ENCODE assay signal across 19 mouse cellular contexts in genomic region chr6:31274236-31274635, GRCm38 (mm10).
DNase-seq lines count a peak whose midpoint lies in the region; ATAC-seq and TF ChIP-seq lines count a peak whose summit lies in the region.
"Had no signal": no experiment of that assay in that cellular context is flagged by ENCODE, and none has a peak within 500 bp of the region (broad histone marks: within the 10 kb centered on the region; RNA-seq: fewer than 3 reads in every experiment).

No protein-coding gene starts in this region.

- no peaks in the 10 kb centered on the region for H3K27me3 ChIP-seq in heart, adult 2 months (ENCODE audit: control insufficient read depth, insufficient read depth, low read length)
- H3K27me3 ChIP-seq in lung, embryonic 14.5 days (ENCODE audit: insufficient read depth, low read length), result no peaks in the 10 kb centered on the region
- H3K27me3 ChIP-seq in limb, embryonic 11.5 days (ENCODE audit: control insufficient read depth, insufficient read depth, low read length), result no peaks in the 10 kb centered on the region

- intact Hi-C loops in heart, adult 2 months (cut with DNase I), result no loop called here

- no peak for TF ChIP-seq CTCF in heart, adult 2 months (IDR thresholded peaks at IDR 0.05)
- no peak for TF ChIP-seq CTCF in lung, embryonic 14.5 days (IDR thresholded peaks at IDR 0.05; ENCODE audit: low read depth)

- H3K79me2 ChIP-seq in heart, adult 2 months (replicated peaks; ENCODE audit: control insufficient read depth, insufficient read depth, low read length), result no peaks in the 10 kb centered on the region; the same call in 1 of the 2 replicates

- no peaks in the 10 kb centered on the region for H3K9me3 ChIP-seq in lung, embryonic 14.5 days (ENCODE audit: low read depth, low read length)
- no peaks in the 10 kb centered on the region; the same call in 1 of the 2 replicates for H3K9me3 ChIP-seq in limb, embryonic 11.5 days (ENCODE audit: control insufficient read depth, low read length)
- H3K9me3 ChIP-seq: G1E; heart, embryonic 13.5 days had no signal

- no peak overlapping the region for H3K4me3 ChIP-seq in heart, adult 2 months
- no peak overlapping the region for H3K4me3 ChIP-seq in lung, embryonic 14.5 days (ENCODE audit: low read depth, low read length)
- no peak overlapping the region for H3K4me3 ChIP-seq in limb, embryonic 11.5 days (ENCODE audit: low read depth, low read length)
- H3K4me3 ChIP-seq: heart, embryonic 13.5 days; layer of hippocampus, adult 2 months had no signal

- H3K9ac ChIP-seq in heart, adult 2 months (ENCODE audit: low read depth, low read length), result no peak overlapping the region
- no peak overlapping the region for H3K9ac ChIP-seq in lung, embryonic 14.5 days
- no peak overlapping the region for H3K9ac ChIP-seq in limb, embryonic 11.5 days (ENCODE audit: low read length)
- H3K9ac ChIP-seq: heart, embryonic 13.5 days; liver, postnatal 0 days had no signal

- ATAC-seq in lung, embryonic 14.5 days (ENCODE audit: insufficient read depth), result no peak
- ATAC-seq in limb, embryonic 11.5 days (ENCODE audit: insufficient number of reproducible peaks, low FRiP score, low TSS enrichment, low read depth), result no peak
- ATAC-seq: forebrain, embryonic 16.5 days; liver, postnatal 0 days had no signal

- 0 out of 2 replicates have a peak, but pooled peaks cover 2% of the 10 kb centered on the region for H3K36me3 ChIP-seq in heart, adult 2 months (ENCODE audit: control insufficient read depth, insufficient read depth, low read length)
- no peaks in the 10 kb centered on the region for H3K36me3 ChIP-seq in lung, embryonic 14.5 days (ENCODE audit: insufficient read depth)
- no peaks in the 10 kb centered on the region for H3K36me3 ChIP-seq in limb, embryonic 11.5 days (ENCODE audit: control insufficient read depth, insufficient read depth, low read length)
- H3K36me3 ChIP-seq: G1E; heart, embryonic 13.5 days had no signal

- DNase-seq in heart, adult 11 months, result peak; percentile 66
- no peak for DNase-seq in heart, adult 2 months
- DNase-seq in lung, embryonic 14.5 days, result peak; percentile 48
- no peak for DNase-seq in lung, postnatal 10 days
- DNase-seq in embryo, embryonic 10.5 days (ENCODE audit: low spot score), result peak; percentile 66
- DNase-seq in limb, embryonic 11.5 days (ENCODE audit: low spot score), result peak; percentile 58
- no peak for DNase-seq in thymus, postnatal 36 days
- no peak for DNase-seq in cerebellum, adult 11-12 months
- DNase-seq: cerebellum, adult 2 months; cerebellum, postnatal 36 days; kidney, adult 9 months; liver, postnatal 0 days; lung, postnatal 36 days; right cerebral cortex, adult 18-20 months; thymus, postnatal 4 days had no signal

- no peak overlapping the region for H3K27ac ChIP-seq in heart, adult 2 months
- H3K27ac ChIP-seq in lung, embryonic 14.5 days (ENCODE audit: low read depth), result no peak overlapping the region
- H3K27ac ChIP-seq in limb, embryonic 11.5 days (replicated peaks; ENCODE audit: low read depth, low read length), result no peak overlapping the region
- H3K27ac ChIP-seq: heart, embryonic 13.5 days; layer of hippocampus, adult 2 months had no signal

- TF ChIP-seq POLR2A in heart, adult 2 months (IDR thresholded peaks at IDR 0.05; ENCODE audit: insufficient read depth, low read depth, low read length), result no peak

- 51% methylated on average over 11 of the region's 11 CpGs for WGBS in heart, adult 2 months
- 16% methylated on average over 11 of the region's 11 CpGs for WGBS in lung, embryonic 14.5 days
- WGBS in limb, embryonic 11.5 days, result 16% methylated on average over 11 of the region's 11 CpGs

- TF ChIP-seq EP300 in heart, adult 2 months (IDR thresholded peaks at IDR 0.05; ENCODE audit: insufficient read depth, low read depth, low read length), result no peak

- no peak overlapping the region for H3K4me2 ChIP-seq in lung, embryonic 14.5 days
- no peak overlapping the region for H3K4me2 ChIP-seq in limb, embryonic 11.5 days (ENCODE audit: low read depth, severe bottlenecking)
- H3K4me2 ChIP-seq: heart, embryonic 13.5 days had no signal

- H3K4me1 ChIP-seq in heart, adult 2 months (ENCODE audit: control insufficient read depth, insufficient read depth, low read length), result peaks cover 3% of the 10 kb centered on the region
- H3K4me1 ChIP-seq in lung, embryonic 14.5 days (ENCODE audit: insufficient read depth), result no peaks in the 10 kb centered on the region
- no peaks in the 10 kb centered on the region for H3K4me1 ChIP-seq in limb, embryonic 11.5 days (ENCODE audit: control insufficient read depth, insufficient read depth, low read length)

Comparison
In these comparisons a context has a peak if more than half of its experiments do, and no peak if none do; other contexts are left out.
1. DNase-seq: peak in heart, adult 11 months (single experiment), lung, embryonic 14.5 days (single experiment), embryo, embryonic 10.5 days (single experiment) and limb, embryonic 11.5 days (single experiment); none in heart, adult 2 months (0 of 2), lung, postnatal 10 days (single experiment), thymus, postnatal 36 days (0 of 2) and cerebellum, adult 11-12 months (single experiment).